Comparison of ENCODE assay signal across 20 mouse cellular contexts in genomic region chr10:10760801-10761200, GRCm38 (mm10).
"Had no signal": no experiment of that assay in that cellular context is flagged by ENCODE, and none has a peak within 500 bp of the region (broad histone marks: within the 10 kb centered on the region; RNA-seq: fewer than 3 reads in every experiment).

No protein-coding gene starts in this region.

- H3K9me3 ChIP-seq: heart, embryonic 10.5 days; heart, embryonic 12.5 days; hindbrain, embryonic 10.5 days; hindbrain, embryonic 12.5 days; intestine, embryonic 15.5 days; limb, embryonic 13.5 days; liver, embryonic 13.5 days had no signal

- H3K27ac ChIP-seq: gastrocnemius, adult 2 months; heart, embryonic 10.5 days; hindbrain, embryonic 10.5 days; hindbrain, embryonic 12.5 days; hindbrain, embryonic 14.5 days; intestine, embryonic 15.5 days; layer of hippocampus, adult 2 months; left cerebral cortex, adult 2 months; limb, embryonic 13.5 days; liver, embryonic 13.5 days had no signal

- H3K4me2 ChIP-seq: heart, embryonic 12.5 days; hindbrain, embryonic 12.5 days; hindbrain, embryonic 14.5 days; intestine, embryonic 15.5 days; limb, embryonic 13.5 days; liver, embryonic 11.5 days; liver, embryonic 13.5 days had no signal

- H3K36me3 ChIP-seq: heart, embryonic 10.5 days; heart, embryonic 12.5 days; hindbrain, embryonic 10.5 days; hindbrain, embryonic 12.5 days; intestine, embryonic 15.5 days; limb, embryonic 13.5 days; liver, embryonic 13.5 days had no signal

- H3K4me1 ChIP-seq: heart, embryonic 10.5 days; heart, embryonic 12.5 days; hindbrain, embryonic 10.5 days; hindbrain, embryonic 12.5 days; intestine, embryonic 15.5 days; limb, embryonic 13.5 days; liver, embryonic 13.5 days had no signal

- H3K4me3 ChIP-seq: gastrocnemius, adult 2 months; heart, embryonic 10.5 days; heart, embryonic 12.5 days; hindbrain, embryonic 10.5 days; hindbrain, embryonic 12.5 days; intestine, embryonic 15.5 days; layer of hippocampus, adult 2 months; left cerebral cortex, adult 2 months; limb, embryonic 13.5 days; liver, embryonic 13.5 days had no signal

- H3K27me3 ChIP-seq: heart, embryonic 12.5 days; hindbrain, embryonic 12.5 days; intestine, embryonic 15.5 days; limb, embryonic 13.5 days; liver, embryonic 13.5 days had no signal

- DNase-seq: gastrocnemius, postnatal 10 days; gastrocnemius, postnatal 25 days; kidney, adult 8-10 months; kidney, postnatal 25 days; liver; liver, embryonic 13.5 days had no signal

- ATAC-seq: hindbrain, embryonic 16.5 days; inflammation-experienced regulatory T-cells, adult 6 months; intestine, embryonic 15.5 days; intestine, postnatal 0 days had no signal

- H3K9ac ChIP-seq: heart, embryonic 12.5 days; hindbrain, embryonic 12.5 days; hindbrain, embryonic 14.5 days; intestine, embryonic 15.5 days; limb, embryonic 13.5 days; liver, embryonic 13.5 days had no signal
